Mouse (Mus musculus): Measurements from ENCODE around the gene Gm20403. TPM values are rescaled to one million over a fixed set of nuclear protein-coding genes. Genes with fewer than 3 reads are reported as not detected.
"Not testable (repeated sequence)": the region's sequence is repeated elsewhere in the genome, so short reads cannot be mapped to it uniquely, and the experiment has no call there.

Gm20403 gene
- polyA plus RNA-seq, 1 experiment from 2014 or later, result not detected

- no peaks in the 10 kb centered on the region for H3K4me1 ChIP-seq (ENCODE audit: control insufficient read depth, insufficient read depth, low read length)
- H3K4me3 ChIP-seq (replicated peaks; ENCODE audit: low read length), result no peak overlapping the region
- ATAC-seq (ENCODE audit: insufficient read depth, low FRiP score), result no peak
- no peaks in the 10 kb centered on the region for H3K36me3 ChIP-seq (ENCODE audit: control insufficient read depth, insufficient read depth, low read length)
- H3K27me3 ChIP-seq (ENCODE audit: control insufficient read depth, insufficient read depth, low read length), result no peaks in the 10 kb centered on the region
- no peak overlapping the region for H3K27ac ChIP-seq (ENCODE audit: low read length)
- H3K4me2 ChIP-seq (ENCODE audit: low read depth, low read length), result no peak overlapping the region
- 77% methylated on average over 1 of the region's 1 CpGs for WGBS
- H3K9ac ChIP-seq (ENCODE audit: low read length), result no peak overlapping the region
- H3K9me3 ChIP-seq (replicated peaks; ENCODE audit: control insufficient read depth, low read length), result no peaks in the 10 kb centered on the region
These were observed 26.7 kb upstream of the Gm20403 start for GRCm38 (mm10) chr12:55013031-55013430.

- Histone ChIP-seq H3K4me3 (replicated peaks; ENCODE audit: low read length) (no peak overlapping the region), H3K4me2 (ENCODE audit: low read depth, low read length) (no peak overlapping the region), H3K4me1 (ENCODE audit: control insufficient read depth, insufficient read depth, low read length) (no peaks in the 10 kb centered on the region), H3K36me3 (ENCODE audit: control insufficient read depth, insufficient read depth, low read length) (no peaks in the 10 kb centered on the region), H3K27ac (ENCODE audit: low read length) (no peak overlapping the region), H3K9me3 (replicated peaks; ENCODE audit: control insufficient read depth, low read length) (no peaks in the 10 kb centered on the region), H3K27me3 (ENCODE audit: control insufficient read depth, insufficient read depth, low read length) (no peaks in the 10 kb centered on the region), H3K9ac (ENCODE audit: low read length) (no peak overlapping the region)
- no peak for ATAC-seq (ENCODE audit: insufficient read depth, low FRiP score)
- 84% methylated on average over 14 of the region's 14 CpGs for WGBS
These were observed 21.2 kb upstream of the Gm20403 start for GRCm38 (mm10) chr12:55007361-55008008.

- H3K27me3 ChIP-seq (ENCODE audit: control insufficient read depth, insufficient read depth, low read length), result no peaks in the 10 kb centered on the region
- 89% methylated on average over 7 of the region's 7 CpGs for WGBS
- no peak for ATAC-seq (ENCODE audit: insufficient read depth, low FRiP score)
These were observed 19.7 kb upstream of the Gm20403 start for GRCm38 (mm10) chr12:55006071-55006470.

DNA sequence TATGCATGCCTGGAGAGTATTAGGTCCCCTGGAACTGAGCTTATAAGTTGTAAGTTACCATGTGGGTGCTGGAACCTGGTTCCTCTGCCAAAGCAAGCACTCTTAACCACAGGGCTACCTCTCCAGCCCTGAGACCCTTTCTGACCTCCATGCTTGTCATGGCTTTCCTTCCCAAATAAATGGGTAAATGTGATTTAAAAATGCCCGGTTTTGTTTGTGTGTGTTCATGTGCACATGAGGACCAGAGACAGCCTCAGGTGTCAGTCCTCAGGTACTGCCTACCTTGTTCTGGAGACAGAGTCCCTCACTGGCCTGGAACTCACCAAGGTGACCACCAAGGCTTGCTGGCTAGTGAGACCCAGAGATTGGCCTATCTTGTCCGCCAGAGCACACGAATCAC is 18.1 kb upstream of the Gm20403 start:
- 86% methylated on average over 3 of the region's 3 CpGs for WGBS
- no peak for ATAC-seq (ENCODE audit: insufficient read depth, low FRiP score)
- Histone ChIP-seq H3K27ac (ENCODE audit: low read length) (no peak overlapping the region), H3K27me3 (ENCODE audit: control insufficient read depth, insufficient read depth, low read length) (no peaks in the 10 kb centered on the region), H3K4me3 (replicated peaks; ENCODE audit: low read length) (no peak overlapping the region), H3K9ac (ENCODE audit: low read length) (no peak overlapping the region), H3K36me3 (ENCODE audit: control insufficient read depth, insufficient read depth, low read length) (no peaks in the 10 kb centered on the region), H3K9me3 (replicated peaks; ENCODE audit: control insufficient read depth, low read length) (no peaks in the 10 kb centered on the region), H3K4me2 (ENCODE audit: low read depth, low read length) (no peak overlapping the region), H3K4me1 (ENCODE audit: control insufficient read depth, insufficient read depth, low read length) (no peaks in the 10 kb centered on the region)

More at GRCm38 (mm10) chr12:55006071-55006470, 19.7 kb upstream of the Gm20403 start:
- Histone ChIP-seq H3K4me3 (replicated peaks; ENCODE audit: low read length) (no peak overlapping the region), H3K9ac (ENCODE audit: low read length) (no peak overlapping the region), H3K4me1 (ENCODE audit: control insufficient read depth, insufficient read depth, low read length) (no peaks in the 10 kb centered on the region), H3K9me3 (replicated peaks; ENCODE audit: control insufficient read depth, low read length) (no peaks in the 10 kb centered on the region), H3K36me3 (ENCODE audit: control insufficient read depth, insufficient read depth, low read length) (no peaks in the 10 kb centered on the region), H3K4me2 (ENCODE audit: low read depth, low read length) (no peak overlapping the region), H3K27ac (ENCODE audit: low read length) (no peak overlapping the region)

DNA sequence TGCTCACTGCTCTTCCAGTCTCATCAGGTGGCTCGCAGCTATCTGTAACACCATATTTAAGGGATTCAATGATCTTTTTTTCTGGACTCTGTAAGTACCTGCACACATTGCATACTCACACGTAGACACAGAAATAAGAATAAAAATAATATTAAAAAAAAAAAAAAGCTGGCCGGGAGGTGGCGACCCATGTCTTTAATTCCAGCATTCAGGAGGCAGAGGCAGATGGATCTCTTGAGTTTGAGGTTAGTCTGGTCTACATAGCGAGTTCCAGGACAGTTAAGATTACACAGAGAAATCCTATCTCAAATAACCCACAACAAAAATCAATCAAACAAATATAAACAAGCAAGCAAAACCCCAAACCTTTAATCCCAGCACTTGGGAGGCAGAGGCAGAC is 17.5 kb upstream of the Gm20403 start:
- 84% methylated on average over 5 of the region's 5 CpGs for WGBS
- ATAC-seq (ENCODE audit: insufficient read depth, low FRiP score), result no peak
- H3K27me3 ChIP-seq (ENCODE audit: control insufficient read depth, insufficient read depth, low read length), result no peaks in the 10 kb centered on the region
- no peak overlapping the region for H3K9ac ChIP-seq (ENCODE audit: low read length)
- H3K9me3 ChIP-seq (replicated peaks; ENCODE audit: control insufficient read depth, low read length), result no peaks in the 10 kb centered on the region
- H3K27ac ChIP-seq (ENCODE audit: low read length), result no peak overlapping the region
- H3K4me2 ChIP-seq (ENCODE audit: low read depth, low read length), result no peak overlapping the region
- H3K36me3 ChIP-seq (ENCODE audit: control insufficient read depth, insufficient read depth, low read length), result no peaks in the 10 kb centered on the region
- H3K4me3 ChIP-seq (replicated peaks; ENCODE audit: low read length), result no peak overlapping the region
- no peaks in the 10 kb centered on the region for H3K4me1 ChIP-seq (ENCODE audit: control insufficient read depth, insufficient read depth, low read length)

DNA sequence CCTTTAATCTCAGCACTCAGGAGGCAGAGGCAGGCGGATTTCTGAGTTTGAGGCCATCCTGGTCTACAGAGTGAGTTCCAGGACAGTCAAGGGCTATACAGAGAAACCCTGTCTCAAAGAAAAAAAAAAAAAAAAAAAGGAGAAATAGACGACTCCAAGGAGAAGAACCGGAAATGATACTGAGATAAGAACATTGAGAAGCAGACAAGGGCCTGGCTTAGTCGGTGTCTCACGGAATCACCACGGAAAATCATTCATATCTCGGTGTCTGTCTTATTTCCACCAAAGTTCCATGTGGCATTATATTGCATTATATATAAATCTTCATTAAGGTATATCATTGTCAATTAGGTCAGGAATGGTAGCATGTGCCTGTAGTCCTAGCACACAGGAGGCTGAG is 16.2 kb upstream of the Gm20403 start:
- H3K36me3 ChIP-seq (ENCODE audit: control insufficient read depth, insufficient read depth, low read length); H3K27me3 ChIP-seq (ENCODE audit: control insufficient read depth, insufficient read depth, low read length); H3K27ac ChIP-seq (ENCODE audit: low read length); H3K4me2 ChIP-seq (ENCODE audit: low read depth, low read length); H3K4me1 ChIP-seq (ENCODE audit: control insufficient read depth, insufficient read depth, low read length); ATAC-seq (ENCODE audit: insufficient read depth, low FRiP score); H3K4me3 ChIP-seq (replicated peaks; ENCODE audit: low read length); H3K9ac ChIP-seq (ENCODE audit: low read length); H3K9me3 ChIP-seq (replicated peaks; ENCODE audit: control insufficient read depth, low read length): not testable (repeated sequence)
- 94% methylated on average over 7 of the region's 7 CpGs for WGBS

- H3K36me3 ChIP-seq (ENCODE audit: control insufficient read depth, insufficient read depth, low read length), result no peaks in the 10 kb centered on the region
These were observed 12.8 kb upstream of the Gm20403 start for GRCm38 (mm10) chr12:54999016-54999690.

GRCm38 (mm10) chr12:54998411-54998810 is 12.1 kb upstream of the Gm20403 start:
- Histone ChIP-seq H3K27me3 (ENCODE audit: control insufficient read depth, insufficient read depth, low read length) (no peaks in the 10 kb centered on the region), H3K4me1 (ENCODE audit: control insufficient read depth, insufficient read depth, low read length) (no peaks in the 10 kb centered on the region)
- 69% methylated on average over 5 of the region's 5 CpGs for WGBS

More at GRCm38 (mm10) chr12:54999016-54999690, 12.8 kb upstream of the Gm20403 start:
- no peak overlapping the region for H3K4me2 ChIP-seq (ENCODE audit: low read depth, low read length)
- no peaks in the 10 kb centered on the region for H3K4me1 ChIP-seq (ENCODE audit: control insufficient read depth, insufficient read depth, low read length)
- no peak for ATAC-seq (ENCODE audit: insufficient read depth, low FRiP score)
- H3K9ac ChIP-seq (ENCODE audit: low read length), result no peak overlapping the region
- H3K27ac ChIP-seq (ENCODE audit: low read length), result 0 out of 2 replicates have a peak overlapping the region, but pooled peaks have one; percentile 27
- H3K9me3 ChIP-seq (replicated peaks; ENCODE audit: control insufficient read depth, low read length), result no peaks in the 10 kb centered on the region
- 68% methylated on average over 14 of the region's 14 CpGs for WGBS
- H3K4me3 ChIP-seq (replicated peaks; ENCODE audit: low read length), result no peak overlapping the region
- H3K27me3 ChIP-seq (ENCODE audit: control insufficient read depth, insufficient read depth, low read length), result no peaks in the 10 kb centered on the region

GRCm38 (mm10) chr12:54996979-54997474 is 10.7 kb upstream of the Gm20403 start:
- Histone ChIP-seq H3K27me3 (ENCODE audit: control insufficient read depth, insufficient read depth, low read length) (no peaks in the 10 kb centered on the region), H3K9me3 (replicated peaks; ENCODE audit: control insufficient read depth, low read length) (no peaks in the 10 kb centered on the region), H3K4me2 (ENCODE audit: low read depth, low read length) (no peak overlapping the region), H3K27ac (ENCODE audit: low read length) (no peak overlapping the region), H3K4me3 (replicated peaks; ENCODE audit: low read length) (no peak overlapping the region), H3K9ac (ENCODE audit: low read length) (no peak overlapping the region), H3K4me1 (ENCODE audit: control insufficient read depth, insufficient read depth, low read length) (no peaks in the 10 kb centered on the region), H3K36me3 (ENCODE audit: control insufficient read depth, insufficient read depth, low read length) (no peaks in the 10 kb centered on the region)
- no peak for ATAC-seq (ENCODE audit: insufficient read depth, low FRiP score)
- 82% methylated on average over 6 of the region's 6 CpGs for WGBS

More at GRCm38 (mm10) chr12:54998411-54998810, 12.1 kb upstream of the Gm20403 start:
- no peak overlapping the region for H3K4me3 ChIP-seq (replicated peaks; ENCODE audit: low read length)
- no peaks in the 10 kb centered on the region for H3K9me3 ChIP-seq (replicated peaks; ENCODE audit: control insufficient read depth, low read length)
- H3K4me2 ChIP-seq (ENCODE audit: low read depth, low read length), result no peak overlapping the region
- H3K9ac ChIP-seq (ENCODE audit: low read length), result no peak overlapping the region
- ATAC-seq (ENCODE audit: insufficient read depth, low FRiP score), result no peak
- H3K27ac ChIP-seq (ENCODE audit: low read length), result no peak overlapping the region
- no peaks in the 10 kb centered on the region for H3K36me3 ChIP-seq (ENCODE audit: control insufficient read depth, insufficient read depth, low read length)

Data from stomach, embryonic 16.5 days (tissue).